Mouse (Mus musculus) adipocyte (in vitro differentiated cells): ENCODE results near the gene Ptprq.

Experiments used
- DNase-seq: peaks from one replicate; pipeline ENCODE4 v3.0.0-alpha.2; 2016; ENCODE audit warnings: low spot score

Gene Ptprq

GRCm38 (mm10) chr10:107628104-107628503, 91.7 kb downstream of the Ptprq start:
- no peak for DNase-seq

- peak; percentile 5 for DNase-seq
Measured at GRCm38 (mm10) chr10:107626648-107627047, 93.2 kb downstream of the Ptprq start.

GRCm38 (mm10) chr10:107624211-107624610, 95.6 kb downstream of the Ptprq start:
- no peak for DNase-seq

GRCm38 (mm10) chr10:107615460-107615859, 104.4 kb downstream of the Ptprq start:
- DNase-seq, result no peak

DNA sequence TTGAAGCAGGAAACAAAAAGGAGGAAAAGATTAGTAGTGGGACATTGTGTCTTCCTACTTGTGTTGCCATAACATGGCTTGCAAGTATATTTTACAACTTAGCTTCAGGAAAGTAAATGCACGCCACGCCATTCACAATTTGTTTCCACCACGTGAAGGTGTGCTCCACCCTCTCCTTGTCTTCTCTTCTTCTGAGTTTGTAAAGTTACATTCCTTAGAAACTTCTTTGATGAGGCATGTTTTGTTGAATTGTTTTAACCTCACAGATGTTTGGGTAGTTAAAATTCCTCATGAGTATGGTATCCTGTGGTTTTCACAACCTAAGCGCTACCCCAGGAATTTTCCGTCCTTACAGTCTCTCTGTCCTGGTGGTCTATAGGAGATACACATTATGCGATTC, 118.5 kb downstream of the Ptprq start:
- no peak for DNase-seq

GRCm38 (mm10) chr10:107583360-107583759, 136.5 kb downstream of the Ptprq start:
- no peak for DNase-seq

GRCm38 (mm10) chr10:107569044-107569443, 150.8 kb downstream of the Ptprq start:
- DNase-seq, result no peak

DNA sequence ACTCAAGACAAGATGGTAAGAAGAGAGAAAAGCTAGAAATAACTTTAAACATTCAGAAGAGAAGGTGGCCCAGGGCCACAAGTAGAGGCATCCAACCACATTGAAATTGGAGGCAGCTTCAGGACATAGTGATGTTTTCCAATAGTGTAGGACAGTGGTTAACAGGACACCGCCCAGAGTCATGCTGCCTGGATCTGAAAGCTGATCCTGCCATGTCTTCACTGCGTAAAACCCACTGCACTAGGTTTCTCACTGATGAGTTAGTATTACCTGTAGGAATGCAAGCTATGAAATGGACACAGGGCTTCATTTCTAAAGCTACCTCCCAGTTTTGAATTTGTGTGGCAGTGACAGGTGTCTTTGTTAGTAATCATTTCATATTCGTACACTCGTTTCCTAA, 151.6 kb downstream of the Ptprq start:
- no peak for DNase-seq

DNA sequence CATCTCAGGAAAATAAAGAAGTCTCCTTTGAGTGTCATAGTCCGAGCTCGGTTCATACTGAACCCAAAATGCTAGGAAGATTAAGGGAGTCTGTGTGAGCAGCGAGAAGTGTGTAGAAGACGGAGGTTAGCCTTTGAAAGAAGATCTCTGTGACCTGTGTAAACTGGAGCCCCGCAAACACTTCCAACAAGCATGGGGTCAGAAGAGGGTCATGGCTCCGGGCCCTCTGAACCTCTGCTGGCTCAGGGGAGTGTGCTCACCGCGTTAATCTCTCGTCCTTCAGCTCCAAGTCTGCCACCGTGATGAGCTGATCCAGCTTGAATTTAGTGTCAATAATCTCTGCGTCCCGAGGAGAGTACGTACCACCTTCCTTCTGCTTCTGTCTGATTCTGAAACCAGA, 157.0 kb downstream of the Ptprq start:
- no peak for DNase-seq

DNA sequence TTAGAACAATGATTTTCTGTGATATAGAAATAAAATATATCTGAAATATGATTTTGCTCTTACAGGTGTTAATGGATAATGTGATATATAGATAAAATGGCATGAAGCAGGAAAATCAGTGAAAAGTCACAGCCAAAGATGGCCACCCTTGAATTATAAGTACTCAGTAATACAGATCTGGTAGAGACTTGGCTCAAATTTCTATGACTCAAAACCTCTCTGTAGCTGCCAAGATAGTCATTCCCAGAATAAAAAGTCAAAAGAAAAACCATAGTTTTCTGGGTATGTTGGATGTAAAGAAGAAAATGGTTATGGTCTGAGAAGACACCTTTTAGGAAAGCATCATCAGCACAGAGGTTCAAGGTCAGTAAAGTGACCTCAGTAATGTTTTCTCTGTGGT, 159.0 kb downstream of the Ptprq start:
- no peak for DNase-seq

DNA sequence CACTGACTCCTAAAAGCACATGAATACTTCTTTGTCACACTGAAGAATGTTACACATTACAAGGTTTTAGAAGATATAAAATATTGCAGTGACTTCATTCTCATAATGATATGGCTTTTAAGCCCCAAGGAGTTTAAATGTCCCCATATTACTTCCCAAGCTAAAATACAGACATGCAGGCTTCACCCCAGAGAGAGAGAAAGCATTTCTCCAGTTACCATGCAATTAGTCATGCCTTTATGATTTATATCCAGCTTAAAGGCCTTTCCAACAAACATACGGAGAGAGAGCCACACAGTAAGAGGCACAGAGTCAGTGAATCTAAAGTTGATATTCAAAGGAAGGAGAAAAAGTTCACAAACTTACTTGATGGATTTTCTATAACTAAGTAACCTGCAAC, 176.8 kb downstream of the Ptprq start:
- no peak for DNase-seq

GRCm38 (mm10) chr10:107528758-107529157, 191.1 kb downstream of the Ptprq start:
- DNase-seq, result no peak

DNA sequence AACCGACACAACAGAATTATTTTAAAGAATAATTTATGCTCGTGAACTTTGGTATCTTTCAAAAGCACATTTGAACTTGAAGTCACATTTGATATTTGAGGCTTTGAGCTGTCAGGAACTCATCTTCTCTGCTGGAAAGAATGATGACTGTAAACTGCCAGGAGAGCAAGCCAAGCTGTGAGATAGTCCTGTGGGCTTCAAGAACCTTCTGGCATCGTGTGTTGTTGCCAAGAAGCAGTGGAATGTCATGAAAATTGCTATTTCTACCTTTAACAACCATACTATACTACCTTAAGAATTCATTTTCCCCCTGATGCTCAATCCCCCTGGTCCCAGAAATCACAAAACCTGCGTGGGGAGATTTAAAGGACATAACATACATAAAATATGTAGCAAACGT, 200.6 kb downstream of the Ptprq start:
- DNase-seq, result no peak

DNA sequence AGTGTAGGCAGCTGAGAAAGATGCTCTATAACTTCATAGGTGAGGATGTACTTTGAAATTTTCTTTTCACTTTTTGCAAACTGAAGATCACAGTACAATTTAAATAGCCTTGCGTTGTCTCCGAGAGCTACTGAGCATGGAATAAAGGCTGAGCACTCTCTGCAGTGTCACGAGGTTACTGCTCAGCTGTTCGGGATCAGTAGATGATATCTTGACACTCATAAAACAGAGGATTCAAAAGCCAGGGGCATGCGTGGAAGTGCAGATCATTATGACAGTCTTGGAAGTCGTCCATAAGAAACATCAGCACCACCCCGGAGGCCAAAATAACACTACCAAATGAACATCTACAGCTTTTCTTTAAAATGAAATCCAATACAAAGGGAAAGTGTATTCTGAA, 203.2 kb downstream of the Ptprq start:
- DNase-seq, result no peak

DNA sequence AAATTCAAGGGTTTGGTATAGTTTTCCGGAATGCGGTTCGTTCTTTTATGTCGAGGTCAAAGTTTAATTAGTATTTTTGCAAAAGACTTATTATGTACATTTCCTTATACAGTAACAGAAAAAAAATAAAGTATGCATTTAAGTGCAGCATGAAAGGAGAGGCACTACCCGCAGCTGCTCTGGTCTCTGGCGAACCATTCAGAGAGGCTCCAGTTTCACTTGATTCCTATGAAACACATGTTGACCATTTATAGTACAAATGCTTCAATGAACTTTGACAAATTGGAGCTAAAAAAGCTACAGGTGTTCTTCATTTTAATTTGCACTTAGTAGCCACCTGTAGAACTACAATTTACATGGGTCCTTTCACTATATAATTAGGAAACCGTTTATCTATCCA, 205.1 kb downstream of the Ptprq start:
- no peak for DNase-seq

GRCm38 (mm10) chr10:107506397-107506796, 213.5 kb downstream of the Ptprq start:
- no peak for DNase-seq

GRCm38 (mm10) chr10:107503430-107503829, 216.4 kb downstream of the Ptprq start:
- DNase-seq, result peak; percentile 31

DNA sequence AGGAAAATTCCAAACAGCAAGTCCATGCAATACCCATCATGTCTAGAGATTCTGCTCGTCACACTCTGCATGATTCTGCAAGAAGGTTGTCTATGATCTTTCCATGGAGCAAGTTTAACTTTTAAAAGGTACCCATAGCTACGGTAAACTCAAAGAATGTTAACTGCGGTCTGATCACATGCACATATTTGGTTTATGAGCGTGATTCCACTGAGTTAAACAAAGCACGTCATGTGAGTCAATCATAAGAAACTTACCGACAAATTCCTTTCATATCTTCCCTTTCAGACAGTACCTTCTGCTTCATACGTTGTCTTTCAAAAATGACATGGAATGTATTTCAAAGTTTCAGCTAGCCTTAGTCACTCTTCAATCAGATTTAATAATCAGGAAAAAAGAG, 217.7 kb downstream of the Ptprq start:
- DNase-seq, result no peak

DNA sequence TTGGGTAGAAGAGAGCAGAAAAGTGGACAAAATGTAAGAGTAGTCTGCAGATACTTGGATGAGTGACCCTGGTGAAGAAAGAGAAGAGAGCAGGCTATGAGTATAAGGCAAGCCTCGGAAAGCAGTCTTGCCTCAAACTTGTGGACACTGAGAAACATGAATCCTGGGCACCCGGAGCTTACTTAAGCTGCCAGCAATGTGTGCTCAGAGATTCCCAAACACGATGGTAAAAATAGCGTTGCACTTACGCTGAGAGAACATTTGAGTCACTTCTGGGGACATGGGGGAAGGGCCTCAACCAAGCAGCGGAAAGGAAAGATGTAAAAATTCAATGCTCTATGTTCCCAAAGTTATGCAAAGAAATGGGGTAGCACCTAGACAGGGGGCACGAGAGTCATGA, 220.2 kb downstream of the Ptprq start:
- no peak for DNase-seq

DNA sequence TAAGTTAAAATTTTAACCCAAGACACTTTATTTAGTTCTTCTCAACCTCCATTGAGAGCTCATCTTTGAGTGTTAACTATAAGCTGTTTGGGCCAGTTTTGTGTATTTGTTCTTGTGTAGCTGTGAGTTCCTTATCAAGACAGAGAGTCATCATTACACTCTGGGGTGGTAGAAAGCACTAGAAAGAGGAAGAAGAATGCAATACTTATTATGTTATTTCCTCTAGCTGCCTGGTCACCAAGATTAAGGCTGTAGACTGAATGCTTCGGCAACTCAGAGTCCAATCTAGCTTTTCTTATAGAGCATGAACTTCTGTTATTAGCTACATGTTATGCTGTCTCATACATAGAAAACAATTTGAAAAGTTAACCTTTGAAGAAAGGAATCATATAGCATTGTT, 223.4 kb downstream of the Ptprq start:
- no peak for DNase-seq

DNA sequence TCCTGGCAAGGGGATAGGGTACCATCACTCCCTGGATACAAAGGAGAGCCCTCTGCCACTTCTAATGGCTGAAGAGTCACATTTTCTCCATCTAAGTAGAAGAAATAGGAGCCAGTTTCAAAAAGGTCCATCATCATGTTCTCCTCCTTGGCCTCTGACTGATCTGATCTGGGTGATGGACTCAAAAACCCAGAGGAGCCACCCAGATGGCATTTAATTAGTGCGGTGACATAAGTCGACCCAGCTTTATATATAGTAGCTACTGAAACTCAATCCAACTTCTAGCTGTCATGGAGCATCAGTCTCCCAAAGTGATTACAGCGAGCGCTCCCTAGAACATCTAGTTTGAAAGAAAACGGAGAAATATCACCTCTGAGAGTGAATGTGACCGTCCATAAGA, 225.3 kb downstream of the Ptprq start, which contains the start of gene Myf6:
Gene Myf6, minus strand, starts transcription at position 170 of the 400 bp plus-strand sequence.
- no peak for DNase-seq

DNA sequence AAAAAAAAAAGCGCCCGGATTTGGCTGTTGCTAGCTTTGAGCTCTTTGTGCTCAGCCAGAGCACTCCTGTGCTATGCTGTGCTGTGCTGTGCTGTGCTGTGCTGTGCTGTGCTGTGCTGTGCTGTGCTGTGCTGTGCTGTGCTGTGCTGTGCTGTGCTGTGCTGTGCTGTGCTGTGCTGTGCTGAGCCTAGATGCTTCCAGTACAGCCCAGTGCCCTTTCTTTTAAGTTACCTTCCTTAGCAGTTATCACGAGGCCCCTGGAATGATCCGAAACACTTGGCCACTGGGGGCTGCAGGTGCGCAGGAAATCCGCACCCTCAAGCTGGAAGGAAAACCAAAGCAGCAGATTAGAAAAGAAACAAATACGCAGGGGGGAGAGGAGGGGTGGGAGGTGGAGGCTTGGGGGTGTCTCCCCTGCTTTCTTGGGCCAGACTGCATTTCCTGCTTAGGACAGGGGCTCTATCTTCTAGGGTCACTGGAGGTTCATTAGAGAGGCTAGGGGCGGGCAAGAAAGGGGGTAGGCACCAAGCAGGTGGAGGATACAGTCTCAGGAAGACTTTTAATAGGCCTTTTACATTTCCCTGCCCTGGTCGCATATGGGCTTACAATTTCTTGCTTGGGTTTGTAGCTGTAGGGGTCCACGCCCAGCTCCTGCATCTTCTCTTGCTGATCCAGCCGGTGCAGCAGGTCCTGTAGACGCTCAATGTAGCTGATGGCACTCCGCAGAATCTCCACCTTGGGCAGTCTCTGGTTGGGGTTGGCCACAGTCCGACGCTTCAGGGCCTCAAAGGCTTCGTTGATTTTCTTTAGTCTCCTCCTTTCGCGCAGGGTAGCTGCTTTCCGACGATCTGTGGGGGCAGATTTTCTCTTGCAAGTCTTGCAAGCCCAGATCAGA, 226.0 kb downstream of the Ptprq start:
- DNase-seq, result no peak

- DNase-seq, result no peak
Measured at GRCm38 (mm10) chr10:107492867-107493579, 226.8 kb downstream of the Ptprq start.
